Mouse (Mus musculus): ENCODE measurements around the gene Fry.

- TF ChIP-seq TCF12 (IDR thresholded peaks at IDR 0.05; ENCODE audit: insufficient read depth, poor library complexity, severe bottlenecking) (no peak), MYOG (IDR thresholded peaks at IDR 0.05; ENCODE audit: control insufficient read depth in 1 of 3, insufficient read depth in 1 of 3, insufficient read length in 2 of 3, low read depth in 2 of 3) (no peak), MYOD1 (IDR thresholded peaks at IDR 0.05; ENCODE audit: control insufficient read depth in 1 of 3, insufficient read length in 2 of 3, low read depth in 2 of 3) (no peak), USF1 (IDR thresholded peaks at IDR 0.05; ENCODE audit: low read depth) (no peak), POLR2A (IDR thresholded peaks at IDR 0.05; ENCODE audit: insufficient read length, low read depth) (no peak), POLR2AphosphoS2 (IDR thresholded peaks at IDR 0.05; ENCODE audit: insufficient read length, low read depth) (no peak), E2F4 (IDR thresholded peaks at IDR 0.05; ENCODE audit: insufficient read depth) (no peak)
These were observed 346.3 kb downstream of the Fry start for GRCm38 (mm10) chr5:150464721-150465120.
